Mouse (Mus musculus) embryo, embryonic 10 days (tissue): ENCODE data around the gene Sfn.

Experiments
- DNase-seq: peaks from one replicate; pipeline ENCODE4 v3.0.0-alpha.2; 2015; ENCODE audit warnings: low spot score

The Sfn gene

DNA sequence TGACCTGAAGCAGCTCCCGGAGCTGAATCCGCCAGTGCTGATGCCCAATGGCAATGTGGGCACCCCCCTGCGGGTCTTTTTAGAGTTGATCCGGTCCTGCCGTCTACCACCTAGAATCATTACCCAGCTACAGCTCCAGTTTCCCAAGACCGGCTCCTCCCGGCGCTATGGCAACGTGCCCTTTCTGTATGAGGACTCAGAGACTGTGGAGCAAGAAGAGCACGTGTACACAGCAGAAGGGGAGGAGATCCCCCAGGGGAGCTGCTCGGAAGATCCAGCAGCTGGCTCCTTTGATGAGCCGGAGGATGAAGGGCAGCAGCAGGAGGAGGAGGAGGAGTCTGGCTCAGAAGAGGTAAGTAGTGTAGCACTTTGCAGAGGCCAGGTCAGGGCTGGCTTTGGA, 24.0 kb downstream of the Sfn start:
- DNase-seq, result no peak

DNA sequence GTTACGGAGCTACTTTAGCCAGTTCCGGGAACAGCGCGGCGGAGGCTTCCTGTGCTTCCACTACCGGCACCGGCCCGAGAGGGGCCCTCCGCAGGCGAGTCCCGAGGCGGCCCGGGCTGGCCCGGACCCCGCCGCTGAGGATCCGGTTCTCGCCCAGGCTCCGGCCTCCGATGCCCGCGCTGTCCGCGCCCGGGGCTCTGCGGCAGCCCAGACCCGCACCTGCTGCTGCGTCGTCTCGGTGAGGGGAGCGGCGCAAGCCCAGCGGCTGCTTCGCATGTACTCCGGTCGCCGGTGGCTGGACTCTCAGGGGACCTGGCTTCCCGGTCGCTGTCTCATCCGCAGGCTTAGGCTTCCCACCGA, 27.1 kb downstream of the Sfn start:
- DNase-seq, result no peak

DNA sequence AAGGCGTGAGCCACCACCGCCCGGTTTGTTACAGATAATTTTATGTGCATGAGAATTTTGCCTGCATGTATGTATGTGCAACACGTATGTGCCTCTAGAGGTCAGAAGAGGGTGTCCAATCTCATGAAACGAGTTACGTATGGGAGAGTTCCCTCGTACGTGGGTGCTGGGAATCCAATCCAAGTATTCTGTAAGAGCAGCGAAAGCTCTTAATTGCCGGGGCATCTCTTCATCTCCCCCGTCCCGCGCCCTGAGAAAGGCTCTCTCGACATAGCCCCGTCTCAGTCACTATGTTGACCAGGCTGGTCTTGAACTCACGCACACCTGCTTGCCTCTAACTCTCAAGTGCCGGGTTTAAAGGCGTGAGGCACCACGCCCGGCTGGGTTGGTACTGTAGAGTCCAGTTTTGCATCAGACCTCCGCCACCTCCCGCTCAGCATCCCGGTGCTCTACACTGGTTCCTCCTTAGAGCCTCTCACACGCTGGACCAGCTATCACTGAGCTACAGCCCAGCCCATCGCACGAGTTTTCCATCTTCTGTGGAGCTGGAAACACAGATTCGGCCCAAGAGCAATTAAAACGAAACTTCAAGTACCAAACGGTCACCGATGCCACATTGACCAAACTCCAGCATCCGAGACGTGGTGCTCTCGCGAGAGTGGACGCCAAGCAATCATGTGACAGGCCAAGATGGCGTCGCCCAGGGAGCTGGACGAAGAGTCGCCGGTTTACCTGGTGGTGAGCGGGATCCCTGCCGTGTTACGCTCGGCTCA, 27.7 kb downstream of the Sfn start, which contains the start of gene Gpatch3:
TSS of gene Gpatch3 (plus strand) at position 676 of the 773 bp plus-strand sequence.
- DNase-seq, result peak; percentile 99

DNA sequence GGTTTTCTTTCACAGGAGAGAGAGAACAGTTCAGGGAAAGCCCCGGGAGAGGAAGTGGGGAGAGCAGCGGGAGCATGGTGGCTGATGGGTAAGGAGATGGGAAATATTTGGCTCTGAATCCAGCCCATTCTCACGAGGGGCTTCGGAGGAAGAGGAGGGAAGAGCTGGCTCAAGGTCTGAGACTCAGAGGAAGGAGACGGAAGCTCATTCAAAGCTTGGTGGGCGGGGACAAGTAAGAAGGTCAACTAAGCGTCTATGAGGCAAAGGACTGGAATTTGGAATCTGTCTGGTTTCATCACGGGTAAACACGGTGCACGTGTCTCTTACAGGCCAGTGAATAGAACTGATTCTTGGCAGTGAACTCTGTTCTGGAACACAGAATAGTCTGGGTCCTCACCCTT, 31.9 kb downstream of the Sfn start:
- no peak for DNase-seq

DNA sequence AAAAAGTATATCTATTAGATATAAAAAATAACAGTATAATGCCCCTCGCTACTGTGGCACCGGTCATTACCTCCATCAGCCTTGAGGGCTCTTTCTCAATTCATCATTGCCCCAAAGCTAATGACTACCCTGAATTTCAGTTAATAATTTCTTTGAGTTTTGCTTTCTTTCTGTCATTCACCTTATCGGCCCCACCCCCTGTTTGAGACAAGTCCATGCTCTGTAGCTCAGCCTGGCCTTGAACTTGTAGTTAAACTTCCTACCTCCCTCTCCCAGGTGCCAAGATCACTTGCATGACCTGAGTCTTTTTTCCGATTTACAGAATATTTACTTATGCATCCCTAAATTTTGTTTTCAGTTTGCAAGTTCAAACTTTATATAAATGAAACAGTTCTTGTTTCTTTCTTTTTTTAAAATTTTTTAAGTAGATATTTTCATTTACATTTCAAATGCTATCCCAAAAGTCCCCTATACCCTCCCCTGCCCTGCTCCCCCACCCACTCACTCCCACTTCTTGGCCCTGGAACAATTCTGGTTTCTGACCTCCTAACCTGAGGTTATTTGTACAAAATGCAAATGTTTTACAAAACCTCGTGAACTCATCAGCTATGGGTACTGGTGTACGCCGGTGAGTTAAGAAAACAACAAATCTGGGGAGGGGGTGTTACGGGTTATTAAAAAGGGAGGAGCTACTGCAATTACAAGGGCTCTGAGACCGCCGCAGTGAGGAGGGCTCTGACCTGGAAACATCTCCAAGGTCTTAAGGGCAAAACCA, 32.5 kb downstream of the Sfn start:
- DNase-seq, result no peak

DNA sequence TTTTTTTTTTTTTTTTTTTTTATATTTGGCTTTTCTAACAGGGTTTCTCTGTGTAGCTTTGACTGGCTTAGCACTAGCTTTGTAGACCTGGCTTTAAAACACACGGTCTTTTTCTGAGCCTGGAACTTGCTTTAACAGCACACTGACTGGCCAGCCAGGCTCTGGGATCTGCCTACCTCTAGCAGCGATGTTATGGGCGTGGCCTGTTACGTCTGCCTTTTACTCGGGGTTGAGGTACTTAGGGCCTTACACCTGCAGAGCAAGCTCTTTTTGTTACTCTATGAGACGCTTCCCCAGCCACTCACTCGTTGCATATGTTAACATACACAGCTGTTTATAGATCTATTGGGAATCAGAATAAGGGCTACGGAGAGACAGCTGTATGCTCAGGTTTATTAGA, 34.7 kb downstream of the Sfn start:
- DNase-seq, result no peak

DNA sequence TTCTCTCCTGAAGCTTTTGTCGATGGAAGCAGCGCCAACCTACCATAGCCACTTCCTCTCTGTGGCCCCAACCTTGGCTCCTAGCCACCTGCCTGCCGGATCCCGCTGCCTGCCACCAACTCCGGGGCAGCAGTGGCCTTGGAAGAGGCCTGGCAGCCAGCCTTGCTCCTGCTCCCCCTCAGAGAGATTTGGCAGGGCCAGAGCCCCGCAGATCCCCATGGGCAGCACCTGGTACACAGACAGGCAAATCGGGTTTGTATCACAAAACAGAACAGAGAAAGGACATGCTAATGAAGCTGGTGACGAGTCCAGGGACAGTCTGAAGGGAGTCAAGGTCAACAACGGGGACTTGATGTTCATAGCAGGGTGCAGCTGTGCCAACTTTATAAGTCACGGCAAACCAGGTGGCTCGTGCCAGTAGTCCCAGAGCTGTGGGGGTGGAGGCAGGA, 38.8 kb downstream of the Sfn start:
- DNase-seq, result no peak

DNA sequence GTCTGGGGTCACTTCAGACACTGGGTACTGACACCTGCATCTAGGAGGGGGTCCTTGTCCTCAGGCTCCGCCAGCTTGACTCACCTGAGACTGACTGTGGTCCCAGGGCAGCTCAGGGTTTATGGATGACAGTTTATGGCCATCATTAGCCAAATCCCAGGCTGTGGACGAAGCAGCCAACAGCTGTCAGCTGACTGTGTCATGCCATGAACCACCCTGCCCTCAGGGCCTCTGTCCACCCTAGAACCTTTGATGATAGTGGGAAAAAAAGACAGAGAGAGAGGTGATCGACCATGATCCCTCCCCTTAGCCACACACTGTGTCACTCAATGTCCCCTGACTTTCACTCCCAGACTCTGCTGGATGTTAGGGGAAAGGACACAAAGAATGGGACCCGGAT, 40.3 kb downstream of the Sfn start:
- no peak for DNase-seq

DNA sequence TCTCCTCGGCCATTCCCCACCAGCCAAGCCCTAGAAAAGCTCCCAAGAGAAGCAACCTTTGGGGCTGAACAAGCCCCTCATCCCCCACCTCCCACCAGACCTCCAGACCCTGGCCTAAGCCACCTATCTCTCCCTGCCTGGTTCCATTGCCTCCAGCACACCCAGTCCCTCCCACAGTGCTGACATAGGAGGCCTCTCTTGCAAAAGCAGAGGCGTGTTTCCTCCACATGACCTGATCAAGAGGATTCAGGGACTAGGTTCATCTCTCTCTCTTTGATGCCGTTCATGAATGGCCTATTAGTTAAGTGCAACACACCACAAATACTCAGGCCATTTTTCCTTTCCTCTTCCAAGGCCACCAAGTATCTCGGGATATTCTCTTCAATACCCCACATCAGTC, 42.1 kb downstream of the Sfn start:
- no peak for DNase-seq

DNA sequence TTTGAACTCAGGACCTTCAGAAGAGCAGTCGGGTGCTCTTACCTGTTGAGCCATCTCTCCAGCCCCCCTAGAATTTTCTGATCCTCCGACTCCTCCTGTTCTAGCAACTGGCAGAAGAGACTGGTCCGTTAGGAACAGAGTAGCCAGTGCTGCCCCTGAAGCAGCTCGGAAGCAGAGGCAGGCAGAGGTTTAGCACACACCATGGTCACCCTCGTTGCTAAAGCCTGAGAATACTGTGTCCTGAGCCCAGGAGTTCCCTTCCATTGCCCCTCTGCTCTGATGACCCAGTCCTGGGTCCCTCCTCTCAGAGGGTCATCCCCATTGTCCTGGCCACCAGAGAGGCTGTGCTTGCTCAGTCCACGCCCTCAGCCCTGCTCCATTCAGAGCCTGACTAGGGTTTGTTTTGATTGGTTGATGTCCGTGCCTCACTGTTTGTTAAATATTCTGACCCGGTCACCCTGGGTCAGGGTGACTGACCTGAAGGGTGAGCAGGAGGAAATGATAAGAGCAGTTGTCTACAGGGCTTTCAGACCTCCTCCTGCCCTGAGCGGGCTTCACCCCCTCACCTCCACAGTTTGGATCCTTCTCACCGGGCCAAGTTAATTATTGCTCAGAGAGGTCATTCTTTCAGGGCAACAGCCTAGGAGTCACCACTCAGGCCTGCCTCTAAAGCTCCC, 44.8 kb downstream of the Sfn start:
- DNase-seq, result peak; percentile 69

DNA sequence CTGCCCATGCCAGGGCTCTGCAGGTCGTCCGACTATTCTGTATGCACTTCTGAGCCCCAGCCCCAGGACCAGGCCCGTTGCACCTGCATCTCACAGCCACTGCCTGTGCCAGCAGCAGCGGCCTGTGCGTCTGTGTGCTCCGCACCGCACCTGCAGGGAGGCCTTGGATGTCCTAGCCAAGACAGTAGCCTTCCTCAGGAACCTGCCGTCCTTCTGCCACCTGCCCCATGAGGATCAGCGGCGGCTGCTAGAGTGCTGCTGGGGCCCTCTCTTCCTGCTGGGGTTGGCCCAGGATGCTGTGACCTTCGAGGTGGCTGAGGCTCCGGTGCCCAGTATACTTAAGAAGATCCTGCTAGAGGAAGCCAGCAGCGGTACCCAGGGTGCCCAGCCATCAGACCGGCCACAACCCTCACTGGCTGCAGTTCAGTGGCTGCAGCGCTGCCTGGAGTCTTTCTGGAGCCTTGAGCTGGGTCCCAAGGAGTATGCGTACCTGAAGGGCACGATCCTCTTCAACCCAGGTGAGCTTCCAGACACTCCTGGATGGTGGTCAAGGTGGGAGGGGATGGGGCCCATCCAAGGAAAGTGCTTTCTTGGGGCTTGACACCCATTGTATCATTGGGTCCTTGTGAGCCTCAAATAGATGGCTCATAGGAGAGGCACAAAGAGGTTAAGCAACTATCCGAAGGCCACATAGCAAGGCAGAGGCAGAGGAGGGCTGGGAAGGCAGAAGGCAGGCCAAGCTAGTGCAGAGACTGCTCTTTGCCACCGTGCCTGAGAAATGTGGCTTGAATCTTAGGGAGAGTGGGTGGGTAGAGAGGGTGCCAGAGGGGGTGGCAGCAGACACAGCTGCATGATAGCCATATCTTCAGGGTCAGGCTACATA, 48.3 kb downstream of the Sfn start:
- DNase-seq, result no peak

DNA sequence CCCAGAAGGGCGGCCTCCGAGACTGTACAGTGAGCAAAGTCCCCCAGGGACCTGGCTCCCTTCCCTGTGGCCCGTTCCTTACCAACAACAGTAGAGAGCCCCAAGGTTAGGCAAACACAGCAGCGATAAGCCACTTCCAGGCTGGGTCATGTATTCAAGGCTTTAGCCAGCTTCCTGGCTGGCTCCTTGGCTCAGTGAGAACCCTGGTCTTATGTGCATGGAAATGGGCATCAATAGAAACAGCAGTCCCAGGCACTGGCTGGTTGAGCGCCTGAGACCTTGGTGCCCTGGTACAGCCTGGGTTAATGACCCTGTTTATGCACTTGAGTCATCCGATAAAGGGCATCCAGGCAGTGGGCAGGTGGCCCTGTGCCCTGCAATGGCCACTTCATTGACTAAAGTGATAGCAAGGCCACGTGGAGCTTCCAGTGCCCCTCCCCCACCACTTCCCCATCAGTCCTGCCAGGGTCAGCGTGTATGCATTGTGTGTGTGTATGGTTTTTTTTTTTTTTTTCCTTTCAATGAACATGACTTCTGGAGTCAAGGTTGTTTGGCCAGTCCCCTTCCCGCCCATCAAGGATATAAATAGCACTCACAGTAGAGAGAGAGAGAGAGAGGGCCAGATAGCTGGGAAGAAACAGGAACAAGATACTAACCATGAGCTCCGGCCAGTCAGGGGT, 49.1 kb downstream of the Sfn start, which contains the start of gene Nr0b2:
TSS of gene Nr0b2 (plus strand) at position 609 of the 680 bp plus-strand sequence.
- DNase-seq, result no peak

DNA sequence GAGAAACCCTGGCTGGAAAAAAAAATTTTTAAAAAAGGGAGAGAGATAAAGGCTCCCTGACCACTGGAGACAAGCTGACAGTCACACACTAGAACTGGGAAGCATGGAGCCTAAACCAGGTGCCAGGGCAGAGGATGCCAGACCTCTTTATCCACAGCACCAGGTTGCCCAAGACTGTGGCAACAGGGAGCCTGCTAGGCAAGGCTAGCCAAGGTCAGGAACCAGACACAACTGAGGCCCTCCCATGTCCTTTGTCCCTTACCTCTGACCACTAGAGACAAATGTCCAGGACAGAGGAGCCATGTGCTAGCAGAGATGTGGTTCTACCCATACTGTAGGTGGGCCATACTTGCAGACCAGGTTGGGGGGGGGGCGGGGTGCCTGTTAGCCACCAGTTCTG, 49.9 kb downstream of the Sfn start:
- no peak for DNase-seq
